Mouse (Mus musculus): ENCODE measurements around the gene Lhx1. TPM values are rescaled to one million over a fixed set of nuclear protein-coding genes. Genes with fewer than 3 reads are reported as not detected.

The Lhx1 gene
- polyA plus RNA-seq, 1 experiment = not detected

DNA sequence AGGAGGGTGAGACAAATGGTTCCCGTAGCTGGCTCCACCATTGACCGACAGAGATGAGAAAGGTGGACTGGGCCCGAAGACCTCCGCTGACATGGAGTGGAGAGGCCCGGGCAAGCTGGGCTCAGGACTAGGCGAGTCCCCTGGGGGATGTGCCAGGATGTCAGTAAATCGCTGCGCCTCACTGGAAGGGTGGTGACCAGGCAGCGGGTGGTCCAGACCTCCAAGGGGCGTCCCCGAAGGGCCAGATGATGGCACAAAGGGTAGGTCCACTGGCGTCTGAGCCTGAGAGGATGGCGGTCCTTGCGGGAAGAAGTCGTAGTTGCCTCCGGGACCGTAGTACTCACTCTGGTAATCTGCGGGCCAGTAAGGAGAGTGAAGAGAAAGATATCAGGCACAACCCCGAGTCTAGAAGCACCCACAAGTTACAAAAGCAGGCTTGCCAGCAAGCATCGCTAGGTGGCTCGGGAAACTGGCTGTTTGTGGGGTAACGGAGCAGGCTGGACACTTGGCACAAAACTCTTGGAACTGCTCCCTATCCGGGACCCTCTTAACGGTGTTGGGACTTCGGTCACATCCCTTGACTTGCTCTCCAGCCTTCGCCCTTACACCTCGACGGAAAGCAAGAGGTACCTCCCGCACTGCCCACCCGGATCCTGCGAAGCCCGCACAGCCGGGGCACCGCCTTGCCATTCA is 5.6 kb downstream of the Lhx1 start:
- TF ChIP-seq GATA1 (IDR thresholded peaks at IDR 0.05; ENCODE audit: low read length) = no peak

DNA sequence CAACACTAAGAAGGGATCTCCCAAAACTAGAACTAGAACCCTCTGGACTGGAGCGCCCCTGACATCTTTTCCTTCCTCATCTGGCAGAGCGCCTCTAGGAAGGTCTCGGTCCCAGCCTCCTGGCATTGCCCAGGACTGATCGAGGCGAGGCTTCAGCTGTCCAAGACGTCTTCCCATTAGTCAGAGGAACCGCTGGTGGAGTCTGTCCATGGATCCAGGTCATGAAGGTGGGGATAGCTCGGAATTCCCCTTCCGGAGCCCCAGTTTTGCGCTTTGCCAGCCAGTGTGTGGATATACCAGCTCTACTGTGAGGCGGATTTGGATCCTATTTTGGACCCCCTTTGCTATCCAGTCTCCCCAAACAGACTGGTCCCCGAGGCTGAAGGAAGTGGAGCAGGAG is 6.3 kb downstream of the Lhx1 start:
- no peak for TF ChIP-seq GATA1 (IDR thresholded peaks at IDR 0.05; ENCODE audit: low read length)

DNA sequence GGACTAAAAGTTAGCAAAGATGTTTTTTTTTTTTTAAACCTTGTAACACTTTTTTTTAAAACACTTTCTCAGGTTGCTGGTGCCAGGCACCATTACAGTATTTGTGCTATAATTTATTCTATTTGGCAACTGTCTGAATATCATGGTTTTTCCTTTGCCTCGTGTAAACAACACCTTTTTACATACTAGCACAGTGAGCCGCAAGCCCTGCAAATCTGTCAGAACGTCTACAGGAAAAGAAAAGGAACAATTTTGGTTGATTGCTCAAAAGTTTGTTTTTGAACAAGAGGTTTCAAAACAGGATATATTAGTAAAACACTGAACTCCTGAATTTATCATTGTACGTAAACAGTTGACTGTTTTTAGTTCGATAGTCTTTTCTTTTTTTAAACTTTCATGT is 7.1 kb downstream of the Lhx1 start:
- TF ChIP-seq GATA1 (IDR thresholded peaks at IDR 0.05; ENCODE audit: low read length) = no peak

DNA sequence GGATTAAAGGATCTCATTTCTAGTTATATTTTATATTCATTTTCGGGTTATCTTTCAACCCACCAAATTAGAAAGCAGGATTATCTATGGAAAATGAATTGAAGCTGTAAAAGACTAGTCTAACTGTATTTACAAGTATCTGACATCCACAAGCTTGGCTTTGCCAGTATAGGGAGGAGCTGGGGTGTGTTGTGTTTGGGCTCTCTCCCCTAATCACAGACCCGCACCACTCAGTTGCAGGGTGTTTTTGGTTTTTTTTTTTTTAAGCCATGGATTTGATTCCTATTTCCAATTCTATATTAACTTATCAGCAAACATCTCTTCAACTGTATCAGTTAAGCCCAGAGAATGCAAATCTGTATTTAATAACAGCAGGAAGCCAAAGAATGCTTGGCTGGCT is 7.9 kb downstream of the Lhx1 start:
- TF ChIP-seq GATA1 (IDR thresholded peaks at IDR 0.05; ENCODE audit: low read length) = no peak

DNA sequence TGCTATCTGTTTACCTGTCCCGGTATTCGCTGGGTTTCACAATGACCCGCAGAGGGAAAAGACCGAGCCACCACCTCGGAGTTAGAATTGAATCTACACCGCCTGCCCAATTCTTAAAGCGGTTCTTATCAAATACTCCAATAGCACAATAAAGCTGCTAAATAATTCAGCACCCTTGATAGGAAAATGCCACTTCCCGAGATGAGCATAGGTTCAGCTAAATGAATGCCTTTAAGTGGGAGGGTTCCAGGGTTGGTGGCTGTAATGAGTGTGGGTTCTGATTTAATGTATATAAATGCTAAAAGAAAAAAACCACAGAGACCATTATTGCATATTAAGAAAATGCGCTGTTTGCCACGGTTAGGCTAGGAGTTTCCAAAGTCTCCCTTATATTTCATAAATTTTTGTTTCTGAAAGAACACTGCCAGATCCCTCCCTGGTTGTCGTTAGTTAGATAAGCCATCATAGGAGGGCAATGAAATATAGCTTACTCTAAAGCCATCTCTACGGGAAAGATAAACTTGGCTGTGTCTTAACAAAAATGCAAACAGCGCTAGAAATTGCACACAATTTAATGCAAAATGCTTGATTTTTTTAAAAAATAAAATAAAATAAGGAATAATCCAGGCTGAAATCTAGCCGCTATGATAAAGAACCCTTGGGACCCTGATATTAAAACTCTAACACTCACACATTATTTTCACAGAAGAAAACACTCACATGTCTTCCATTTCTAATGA is 8.7 kb downstream of the Lhx1 start:
- no peak for TF ChIP-seq GATA1 (IDR thresholded peaks at IDR 0.05; ENCODE audit: low read length)

DNA sequence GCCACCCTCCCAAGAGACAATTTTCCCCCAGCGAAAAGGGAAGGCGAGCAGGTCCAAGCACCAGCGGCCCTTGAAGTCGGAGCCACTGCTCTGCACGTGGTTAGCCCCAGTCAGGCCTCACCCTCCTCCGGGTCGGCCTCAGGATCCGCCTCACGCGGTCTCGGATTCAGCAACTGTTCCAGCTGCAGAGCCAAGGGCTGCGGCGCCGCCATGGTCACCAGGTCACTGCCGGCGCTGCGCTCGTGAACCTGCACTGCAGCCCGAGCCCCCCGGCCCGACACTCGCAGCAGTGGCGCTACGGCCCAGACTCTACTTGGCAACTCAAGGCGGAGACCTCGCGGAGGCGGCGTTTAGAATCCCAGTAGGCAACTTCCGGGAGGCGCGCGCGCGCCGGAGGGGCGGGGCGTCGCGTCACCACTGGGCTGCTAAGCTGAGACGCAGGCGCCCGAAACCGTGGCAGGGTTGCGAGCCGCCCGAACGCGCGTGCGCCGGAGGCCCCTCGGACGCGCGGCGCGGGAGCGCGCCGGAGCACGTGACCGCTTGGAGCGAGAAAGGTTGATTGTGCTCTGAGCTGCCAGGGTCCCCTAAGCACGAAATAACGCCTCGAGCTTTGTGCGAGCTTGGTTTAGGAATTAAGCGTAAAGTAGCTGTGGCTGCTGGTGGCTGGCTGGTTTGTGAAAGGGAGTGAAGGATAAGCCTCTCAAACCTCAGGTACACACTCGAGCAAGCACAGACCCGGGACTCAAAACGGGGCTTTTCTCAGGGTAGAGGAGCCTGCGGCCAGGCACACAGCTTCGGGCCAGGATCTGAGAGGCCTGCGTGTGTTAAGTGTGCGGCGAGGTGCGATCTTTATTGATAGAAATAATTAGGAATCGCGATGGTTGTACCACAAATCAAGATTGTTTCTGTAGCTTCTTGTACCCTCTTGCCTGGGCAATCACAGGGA is 11.9 kb downstream of the Lhx1 start, which contains the start of gene Aatf:
Aatf (minus strand) TSS at position 352 of the 946 bp plus-strand sequence.
- no peak for TF ChIP-seq GATA1 (IDR thresholded peaks at IDR 0.05; ENCODE audit: low read length)

DNA sequence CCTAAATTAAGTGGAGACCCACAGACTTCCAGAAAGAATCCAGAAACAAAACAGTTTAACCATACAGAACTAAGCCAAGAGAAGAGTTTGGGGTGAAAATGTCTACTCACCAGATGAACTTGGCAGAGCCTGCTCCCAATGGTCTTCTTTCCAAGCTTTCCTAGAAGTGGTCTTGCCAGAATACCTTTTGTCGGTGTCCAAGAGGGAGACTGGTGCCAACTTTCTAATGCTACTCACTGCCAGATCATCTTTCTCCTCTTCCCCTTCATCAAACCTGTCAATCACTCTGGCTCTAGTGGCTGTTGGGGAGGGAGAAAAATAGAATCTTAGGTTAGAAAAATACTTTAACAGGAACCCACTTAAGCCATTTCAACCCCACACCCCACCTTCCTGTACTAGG is 13.3 kb downstream of the Lhx1 start:
- no peak for TF ChIP-seq GATA1 (IDR thresholded peaks at IDR 0.05; ENCODE audit: low read length)

DNA sequence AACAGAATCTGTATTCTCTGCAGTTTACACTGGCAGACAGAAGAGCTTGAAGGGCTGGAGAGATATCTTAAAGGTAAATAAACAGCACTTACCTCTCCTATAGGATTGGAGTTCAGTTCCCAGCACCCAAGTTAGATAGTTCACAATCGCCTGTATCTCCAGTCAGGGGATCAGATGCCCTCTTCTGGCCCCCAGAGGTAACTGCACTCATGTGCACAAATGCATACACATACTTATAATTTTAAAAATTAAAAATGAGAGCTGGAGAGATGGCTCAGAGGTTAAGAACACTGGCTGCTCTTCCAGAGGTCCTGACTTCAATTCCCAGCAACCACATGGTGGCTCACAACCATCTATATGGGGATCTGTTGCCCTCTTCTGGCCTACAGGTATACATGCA is 21.0 kb downstream of the Lhx1 start:
- no peak for TF ChIP-seq GATA1 (IDR thresholded peaks at IDR 0.05; ENCODE audit: low read length)

DNA sequence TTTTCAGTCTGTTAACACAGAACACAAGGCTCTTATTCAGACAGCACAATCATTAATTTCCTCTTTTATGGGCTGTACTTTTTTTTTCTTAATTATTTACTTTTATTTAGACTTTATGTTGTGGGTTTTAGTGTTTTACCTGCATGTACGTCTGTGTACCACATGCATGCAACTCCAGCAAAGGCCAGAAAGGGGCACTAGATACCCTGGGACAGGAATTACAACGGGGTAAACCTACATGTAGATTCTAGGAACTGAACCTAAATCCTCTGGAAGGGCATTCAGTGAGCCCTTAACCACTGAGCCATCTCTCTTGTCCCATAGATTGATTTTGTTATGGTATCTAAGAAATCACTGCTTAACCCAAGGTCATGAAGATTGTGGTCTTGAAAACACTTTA is 27.4 kb downstream of the Lhx1 start:
- no peak for TF ChIP-seq GATA1 (IDR thresholded peaks at IDR 0.05; ENCODE audit: low read length)

DNA sequence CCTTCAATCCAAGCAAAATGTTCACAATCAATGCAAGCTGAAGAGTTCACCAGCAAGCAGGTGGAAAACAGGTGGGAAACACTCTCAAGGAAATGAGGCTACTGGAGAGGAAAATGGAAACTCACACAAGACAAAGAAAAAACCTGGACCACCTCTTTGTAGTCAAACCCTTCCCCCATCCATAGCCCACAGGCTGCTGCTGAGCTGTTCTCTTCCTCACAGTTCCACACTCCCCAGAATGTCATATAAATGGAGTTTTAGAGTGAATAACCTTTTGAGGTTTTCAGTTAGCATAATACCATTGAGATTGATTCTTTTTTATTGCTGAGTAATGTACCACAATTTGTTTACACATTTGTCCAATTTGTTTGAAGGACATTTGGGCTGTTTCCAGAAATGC is 28.4 kb downstream of the Lhx1 start:
- no peak for TF ChIP-seq GATA1 (IDR thresholded peaks at IDR 0.05; ENCODE audit: low read length)

DNA sequence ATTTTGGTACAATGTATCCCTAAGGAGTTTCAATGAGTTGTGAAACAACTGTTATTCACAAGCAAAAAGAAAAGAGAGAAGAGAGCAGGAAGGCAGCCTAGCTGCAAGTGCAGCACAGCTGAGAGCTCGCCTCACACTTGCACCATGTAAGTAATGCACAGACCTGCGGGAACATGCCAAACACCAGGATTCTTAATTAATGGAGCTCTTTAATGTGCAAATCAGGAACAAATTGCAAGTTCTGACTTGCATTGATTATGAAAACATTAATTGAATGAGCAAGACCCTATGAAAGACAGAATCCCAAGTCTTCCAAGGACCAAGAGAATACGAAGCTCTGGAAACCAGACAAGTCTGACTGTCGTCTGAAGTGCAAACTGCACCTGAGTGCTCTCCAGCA is 29.6 kb downstream of the Lhx1 start:
- TF ChIP-seq GATA1 (IDR thresholded peaks at IDR 0.05; ENCODE audit: low read length) = no peak

DNA sequence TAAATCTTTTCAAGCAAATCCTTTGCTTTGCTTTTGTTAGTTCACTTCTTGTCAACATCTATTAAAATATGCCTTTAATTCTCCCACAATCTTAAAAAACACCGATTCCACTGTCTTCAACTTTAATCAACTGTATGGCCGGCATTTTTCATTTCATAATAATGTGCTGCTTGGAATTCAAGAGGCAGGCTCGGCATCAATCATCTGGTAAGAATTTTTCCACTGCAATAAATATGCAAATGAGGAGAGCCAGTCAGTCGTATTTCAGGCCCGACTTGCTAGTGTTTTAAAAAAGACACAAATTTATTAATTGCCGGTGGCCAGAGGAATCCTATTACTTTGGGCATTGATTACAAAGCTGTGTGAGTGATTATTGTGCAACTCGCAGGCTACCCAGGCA is 43.7 kb downstream of the Lhx1 start:
- no peak for TF ChIP-seq GATA1 (IDR thresholded peaks at IDR 0.05; ENCODE audit: low read length)

DNA sequence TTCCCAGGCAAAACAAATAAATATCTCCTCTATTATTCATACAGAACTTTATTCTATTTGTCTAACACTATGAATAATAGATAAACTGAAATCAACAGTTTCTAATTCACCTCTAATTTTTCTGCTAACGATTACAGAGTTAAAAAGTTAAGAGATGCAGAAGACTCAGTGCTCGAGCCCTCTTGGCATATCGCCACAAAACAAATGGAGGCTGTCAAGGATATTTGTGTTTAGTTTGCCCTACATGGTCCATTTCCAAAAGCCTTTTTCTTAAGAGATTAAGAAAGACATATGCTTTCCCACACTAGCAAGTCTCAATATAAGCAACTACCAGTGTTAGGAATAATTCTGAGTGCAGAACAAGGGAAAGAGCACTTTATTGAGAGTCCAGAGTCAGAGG is 44.9 kb downstream of the Lhx1 start:
- no peak for TF ChIP-seq GATA1 (IDR thresholded peaks at IDR 0.05; ENCODE audit: low read length)

DNA sequence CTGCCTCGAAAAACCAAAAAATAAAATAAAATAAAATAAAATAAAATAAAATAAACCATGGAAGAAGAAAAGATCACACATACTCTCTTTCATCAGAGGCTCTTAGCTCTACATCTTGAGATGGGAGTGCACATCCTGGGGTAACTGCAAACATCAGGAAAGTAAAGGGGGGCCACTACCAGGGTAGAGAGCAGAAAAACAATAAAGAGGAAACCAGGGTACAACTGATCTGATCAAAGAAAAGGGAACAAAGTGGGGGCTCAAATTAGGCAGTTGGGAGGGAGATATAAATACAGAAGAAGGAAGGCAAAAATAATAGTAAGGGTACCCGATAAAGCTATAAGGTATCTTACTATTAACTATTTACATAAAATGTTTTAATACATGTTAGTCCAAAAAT is 48.7 kb downstream of the Lhx1 start:
- TF ChIP-seq GATA1 (IDR thresholded peaks at IDR 0.05; ENCODE audit: low read length) = no peak

DNA sequence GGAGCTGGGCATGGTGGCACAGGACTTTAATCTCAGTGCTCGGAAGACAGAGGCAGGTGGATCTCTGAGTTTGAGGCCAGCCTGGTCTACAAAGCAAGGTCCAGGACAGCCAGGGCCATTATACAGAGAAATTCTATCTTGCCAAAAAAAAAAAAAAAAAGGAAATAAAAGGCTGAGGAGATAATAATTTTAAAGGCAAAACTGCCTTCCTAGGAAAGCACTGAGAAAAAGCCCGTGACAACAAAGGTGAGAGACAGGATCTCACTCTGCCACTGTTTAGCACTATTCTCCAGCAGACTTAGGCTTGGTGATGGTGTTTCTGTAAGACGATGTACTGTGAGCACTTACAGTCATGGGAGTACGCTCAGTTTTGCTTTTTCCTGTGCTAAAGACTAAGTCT is 49.3 kb downstream of the Lhx1 start:
- no peak for TF ChIP-seq GATA1 (IDR thresholded peaks at IDR 0.05; ENCODE audit: low read length)

DNA sequence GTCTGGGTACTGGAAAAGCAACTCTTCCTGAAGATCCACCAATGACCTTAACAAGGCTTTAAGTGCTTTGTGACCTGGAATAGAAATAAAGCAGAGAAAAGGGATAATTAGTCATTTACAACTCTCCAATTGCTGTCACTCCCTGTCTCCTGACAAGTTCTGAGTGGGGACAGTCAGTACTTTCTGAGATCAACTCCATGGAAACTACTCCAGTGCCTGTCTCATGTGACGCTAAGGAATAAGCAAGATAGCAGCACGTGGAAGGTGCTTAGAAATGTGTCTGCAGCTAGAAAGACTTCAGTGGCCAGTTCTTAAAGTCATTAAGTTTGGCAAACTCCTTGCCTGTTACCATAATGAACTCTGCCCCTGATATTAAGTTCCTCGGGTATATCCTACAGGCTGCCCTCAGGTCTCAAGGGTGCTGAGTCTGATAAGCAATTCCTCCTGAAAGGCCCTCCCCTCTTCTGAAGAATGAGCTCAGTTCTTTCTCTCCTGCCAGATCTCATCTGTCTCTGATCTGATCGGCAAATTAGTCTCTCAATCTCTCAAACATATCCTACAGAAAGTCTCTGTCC is 52.2 kb downstream of the Lhx1 start:
- no peak for TF ChIP-seq GATA1 (IDR thresholded peaks at IDR 0.05; ENCODE audit: low read length)

Other genes starting within 250 kb of the Lhx1 start
- gene Aatf, start 12.0 kb downstream of the Lhx1 start, polyA plus RNA-seq (2012) = 48.7 and 58.7 TPM in 2 replicates